Mouse (Mus musculus) MEL (cell line): ENCODE data around the gene Tarm1.

Source experiments
- CTCF ChIP-seq, 3 experiments: IDR thresholded peaks in 2 of 3; conservative IDR thresholded peaks in 1 of 3; 2 replicates each; pipeline ENCODE4 v1.5.1; 2011 to 2012; ENCODE audit warnings: low read length in 3 of 3, low read depth in 2 of 3, mild to moderate bottlenecking in 2 of 3, improper control_type of control experiment in 1 of 3, inconsistent platforms in 1 of 3, mixed read lengths in 1 of 3, moderate library complexity in 1 of 3; ENCODE audit not compliant: control insufficient read depth in 1 of 3, insufficient read depth in 1 of 3, poor library complexity in 1 of 3, severe bottlenecking in 1 of 3
- EP300 ChIP-seq, 2 experiments: IDR thresholded peaks; 2 replicates each; pipeline ENCODE4 v1.6.1; 2011; ENCODE audit warnings: improper control_type of control experiment in 2 of 2, low read length in 2 of 2, low read depth in 1 of 2, mild to moderate bottlenecking in 1 of 2
- ETS1 ChIP-seq: IDR thresholded peaks from 2 replicates; pipeline ENCODE4 v1.6.1; 2012; ENCODE audit warnings: low read depth, mild to moderate bottlenecking, inconsistent platforms, low read length, improper control_type of control experiment, moderate library complexity
- MAX ChIP-seq: IDR thresholded peaks from 2 replicates; pipeline ENCODE4 v1.6.1; 2011; ENCODE audit warnings: low read length, improper control_type of control experiment
- MAZ ChIP-seq: IDR thresholded peaks from 2 replicates; pipeline ENCODE4 v1.6.1; 2012; ENCODE audit warnings: low read depth, mild to moderate bottlenecking, inconsistent platforms, low read length, improper control_type of control experiment
- POLR2A ChIP-seq, 2 experiments: IDR thresholded peaks; 2 replicates each; pipeline ENCODE4 v1.6.1; 2011 to 2012; ENCODE audit warnings: low read length in 2 of 2, mild to moderate bottlenecking in 2 of 2, control low read depth in 1 of 2, improper control_type of control experiment in 1 of 2, low read depth in 1 of 2, moderate library complexity in 1 of 2; ENCODE audit not compliant: control insufficient read depth in 1 of 2, insufficient read depth in 1 of 2, poor library complexity in 1 of 2
- ZMIZ1 ChIP-seq: IDR thresholded peaks from 2 replicates; pipeline ENCODE4 v1.6.1; 2012; ENCODE audit warnings: low read depth, mild to moderate bottlenecking, inconsistent platforms, low read length, improper control_type of control experiment, moderate library complexity

GRCm38 (mm10) chr7:3472774-3473173 is 29.6 kb downstream of the Tarm1 start:
- no peak for TF ChIP-seq EP300 (IDR thresholded peaks at IDR 0.05; ENCODE audit: low read depth in 1 of 2, low read length in 2 of 2)
- no peak for TF ChIP-seq POLR2A (IDR thresholded peaks at IDR 0.05; ENCODE audit: control insufficient read depth in 1 of 2, insufficient read depth in 1 of 2, low read depth in 1 of 2, low read length in 2 of 2, poor library complexity in 1 of 2)
- TF ChIP-seq MAZ: no peak
- no peak for TF ChIP-seq CTCF (IDR thresholded peaks at IDR 0.05 in 2 of 3, conservative IDR thresholded peaks at IDR 0.05 in 1 of 3; ENCODE audit: control insufficient read depth in 1 of 3, insufficient read depth in 1 of 3, low read depth in 2 of 3, low read length in 3 of 3, poor library complexity in 1 of 3, severe bottlenecking in 1 of 3)
- TF ChIP-seq ETS1: no peak
- TF ChIP-seq MAX: no peak
- TF ChIP-seq ZMIZ1: no peak
